Mouse (Mus musculus): ENCODE measurements around the gene Padi6.
A peak's percentile ranks its signal among the peaks of the same experiment; 100 is the strongest.

Gene Padi6

GRCm38 (mm10) chr4:140742543-140742942 lies at the start of gene Padi6:
Gene Padi6, minus strand, starts transcription at chr4:140742643.
- DNase-seq (ENCODE audit: extremely low spot score, low spot score) = no peak

GRCm38 (mm10) chr4:140791071-140791470 lies 48.6 kb upstream of the Padi6 start:
- no peak for DNase-seq (ENCODE audit: extremely low spot score, low spot score)

- no peak for DNase-seq (ENCODE audit: extremely low spot score, low spot score)
Measured at GRCm38 (mm10) chr4:140789983-140790382, 47.5 kb upstream of the Padi6 start.

- peak; percentile 74 for DNase-seq (ENCODE audit: extremely low spot score, low spot score)
Measured at GRCm38 (mm10) chr4:140788983-140789382, 46.5 kb upstream of the Padi6 start.

- DNase-seq (ENCODE audit: extremely low spot score, low spot score) = no peak
Measured at GRCm38 (mm10) chr4:140788264-140788663, 45.8 kb upstream of the Padi6 start.

GRCm38 (mm10) chr4:140787414-140787813 lies 45.0 kb upstream of the Padi6 start:
- DNase-seq (ENCODE audit: extremely low spot score, low spot score) = no peak

GRCm38 (mm10) chr4:140785217-140785616 lies 42.8 kb upstream of the Padi6 start:
- no peak for DNase-seq (ENCODE audit: extremely low spot score, low spot score)

GRCm38 (mm10) chr4:140784292-140784945 lies 42.0 kb upstream of the Padi6 start:
- no peak for DNase-seq (ENCODE audit: extremely low spot score, low spot score)

- no peak for DNase-seq (ENCODE audit: extremely low spot score, low spot score)
Measured at GRCm38 (mm10) chr4:140782821-140783220, 40.4 kb upstream of the Padi6 start.

GRCm38 (mm10) chr4:140780507-140780906 lies 38.1 kb upstream of the Padi6 start:
- peak; percentile 26 for DNase-seq (ENCODE audit: extremely low spot score, low spot score)

- DNase-seq (ENCODE audit: extremely low spot score, low spot score) = peak; percentile 60
Measured at GRCm38 (mm10) chr4:140779803-140780397, 37.5 kb upstream of the Padi6 start.

GRCm38 (mm10) chr4:140776623-140777022 lies 34.2 kb upstream of the Padi6 start:
- no peak for DNase-seq (ENCODE audit: extremely low spot score, low spot score)

GRCm38 (mm10) chr4:140775876-140776275 lies 33.4 kb upstream of the Padi6 start:
- no peak for DNase-seq (ENCODE audit: extremely low spot score, low spot score)

- DNase-seq (ENCODE audit: extremely low spot score, low spot score) = no peak
Measured at GRCm38 (mm10) chr4:140774893-140775292, 32.5 kb upstream of the Padi6 start.

GRCm38 (mm10) chr4:140774025-140774800 lies 31.8 kb upstream of the Padi6 start, which contains the start of gene Padi4:
Gene Padi4, minus strand, starts transcription at chr4:140774236.
- no peak for DNase-seq (ENCODE audit: extremely low spot score, low spot score)

GRCm38 (mm10) chr4:140771091-140771490 lies 28.6 kb upstream of the Padi6 start:
- no peak for DNase-seq (ENCODE audit: extremely low spot score, low spot score)

- peak; percentile 39 for DNase-seq (ENCODE audit: extremely low spot score, low spot score)
Measured at GRCm38 (mm10) chr4:140770433-140770832, 28.0 kb upstream of the Padi6 start.

- DNase-seq (ENCODE audit: extremely low spot score, low spot score) = no peak
Measured at GRCm38 (mm10) chr4:140768973-140769372, 26.5 kb upstream of the Padi6 start.

GRCm38 (mm10) chr4:140765936-140766335 lies 23.5 kb upstream of the Padi6 start:
- DNase-seq (ENCODE audit: extremely low spot score, low spot score) = no peak

GRCm38 (mm10) chr4:140763158-140763557 lies 20.7 kb upstream of the Padi6 start:
- DNase-seq (ENCODE audit: extremely low spot score, low spot score) = peak; percentile 67

GRCm38 (mm10) chr4:140761601-140762000 lies 19.2 kb upstream of the Padi6 start:
- no peak for DNase-seq (ENCODE audit: extremely low spot score, low spot score)

- DNase-seq (ENCODE audit: extremely low spot score, low spot score) = no peak
Measured at GRCm38 (mm10) chr4:140755811-140756210, 13.4 kb upstream of the Padi6 start.

Data from neural tube, embryonic 10.5 days (tissue).